Mouse (Mus musculus) ES-E14 (cell line): ENCODE data around the gene Trpv6. TPM values are rescaled to one million over a fixed set of nuclear protein-coding genes. Genes with fewer than 3 reads are reported as not detected.

Source experiments
- DNase-seq: peaks from one replicate; pipeline ENCODE4 v3.0.0-alpha.2; 2013; ENCODE audit warnings: low read depth, low spot score
- H3K27ac ChIP-seq: 2 replicates; pipeline ENCODE4 v1.5.1; 2012; ENCODE audit warnings: low read depth, mild to moderate bottlenecking, low read length, moderate library complexity, mixed read lengths; ENCODE audit not compliant: poor library complexity, insufficient read depth, severe bottlenecking
- H3K36me3 ChIP-seq: 2 replicates; pipeline ENCODE4 v1.6.1; 2012; ENCODE audit warnings: mild to moderate bottlenecking, low read length, moderate library complexity, mixed read lengths; ENCODE audit not compliant: control insufficient read depth, poor library complexity, insufficient read depth, severe bottlenecking
- H3K4me1 ChIP-seq, 2 experiments: fragments of 150-350 bp in 1 of 2; sonication (generic) in 1 of 2; 2 replicates each; pipeline ENCODE4 v1.6.1; 2012; ENCODE audit warnings: low read length in 2 of 2, mild to moderate bottlenecking in 1 of 2, mixed read lengths in 1 of 2; ENCODE audit not compliant: control insufficient read depth in 2 of 2, insufficient read depth in 2 of 2, poor library complexity in 1 of 2
- H3K4me3 ChIP-seq, 2 experiments: fragments of 150-350 bp in 1 of 2; sonication (generic) in 1 of 2; 2 replicates each; pipeline ENCODE4 v1.5.1; 2012; ENCODE audit warnings: low read length in 2 of 2, low read depth in 1 of 2, mild to moderate bottlenecking in 1 of 2, mixed read lengths in 1 of 2; ENCODE audit not compliant: insufficient read depth in 1 of 2, poor library complexity in 1 of 2, severe bottlenecking in 1 of 2
- H3K9ac ChIP-seq: 2 replicates; pipeline ENCODE4 v1.6.1; 2012; ENCODE audit warnings: low read depth, mild to moderate bottlenecking, low read length, mixed read lengths; ENCODE audit not compliant: poor library complexity, insufficient read depth, severe bottlenecking
- H3K9me3 ChIP-seq: fragments of 150-350 bp; sonication (generic); 2 replicates; pipeline ENCODE4 v1.6.1; 2012; ENCODE audit warnings: low read depth, mild to moderate bottlenecking, low read length; ENCODE audit not compliant: control insufficient read depth, insufficient read depth
- CHD2 ChIP-seq: IDR thresholded peaks from 2 replicates; pipeline ENCODE4 v1.6.1; 2014; ENCODE audit warnings: mild to moderate bottlenecking, low read depth, low read length, inconsistent platforms
- HCFC1 ChIP-seq: IDR thresholded peaks from 2 replicates; pipeline ENCODE4 v1.6.1; 2012; ENCODE audit warnings: low read length, inconsistent platforms, borderline replicate concordance; ENCODE audit not compliant: insufficient read depth
- MAFK ChIP-seq: IDR thresholded peaks from 2 replicates; pipeline ENCODE4 v1.6.1; 2014; ENCODE audit warnings: mild to moderate bottlenecking, low read depth, low read length, inconsistent platforms; ENCODE audit not compliant: insufficient read depth
- ZC3H11A ChIP-seq: IDR thresholded peaks from 2 replicates; pipeline ENCODE4 v1.6.1; 2012; ENCODE audit warnings: low read depth, mild to moderate bottlenecking, inconsistent platforms, low read length, borderline replicate concordance
- ZNF384 ChIP-seq: IDR thresholded peaks from 2 replicates; pipeline ENCODE4 v1.6.1; 2012; ENCODE audit warnings: low read depth, low read length, inconsistent platforms
- in situ Hi-C, 2 experiments: fragments of 600-800 bp; cut with MboI; formaldehyde crosslinking; loops; one replicate each; pipeline ENCODE4 v1.15.1; 2025; ENCODE audit warnings: low sequenced_read_pairs in 2 of 2, inconsistent platforms in 1 of 2; ENCODE audit not compliant: unreplicated experiment in 2 of 2
- total RNA-seq: library from RNA; depleted of rRNA; stranded (reverse); fragments of 300-350 nt; gene quantifications from 2 replicates; pipeline ENCODE4 v1.2.3, GENCODE M21; 2012; rRNA removed

Gene Trpv6
- total RNA-seq: 0.18 TPM in 1 of 2 replicates, not detected in the other

DNA sequence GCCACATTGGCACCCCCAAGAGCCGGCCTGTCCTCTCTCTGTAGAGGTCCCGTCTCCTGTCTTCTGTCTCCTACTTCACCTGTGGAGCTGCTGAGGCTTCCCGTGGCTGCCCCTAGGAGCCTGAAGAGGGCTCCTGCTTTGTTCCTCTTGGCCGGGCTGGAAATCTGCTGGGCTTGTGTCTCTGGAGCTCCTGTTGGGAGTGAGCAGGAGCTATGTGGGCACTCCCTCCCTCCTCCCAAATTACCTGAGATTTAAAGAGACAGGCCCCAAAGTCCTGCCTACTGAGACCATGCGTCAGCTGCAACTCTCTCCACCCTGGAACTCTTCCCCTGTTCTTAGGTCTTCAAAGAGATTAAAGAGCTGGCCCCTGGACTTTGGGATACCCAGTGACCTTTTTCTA is at the start of gene Trpv6:
TSS of gene Trpv6 (minus strand) at position 228 of the 400 bp plus-strand sequence.
- no peaks in the 10 kb centered on the region for H3K4me1 ChIP-seq
- no peaks in the 10 kb centered on the region for H3K36me3 ChIP-seq
- H3K9me3 ChIP-seq: no peaks in the 10 kb centered on the region
- TF ChIP-seq ZC3H11A (no peak), ZNF384 (no peak), MAFK (no peak), HCFC1 (no peak), CHD2 (no peak)
- no peak within 1 kb of the TSS for H3K27ac ChIP-seq
- H3K4me3 ChIP-seq: no peak within 1 kb of the TSS
- in situ Hi-C loops: no loop called here
- DNase-seq: no peak
- no peak within 1 kb of the TSS for H3K9ac ChIP-seq

GRCm38 (mm10) chr6:41685596-41685995 is 49.4 kb upstream of the Trpv6 start:
- Histone ChIP-seq H3K4me3 (no peak overlapping the region), H3K4me1 (peaks cover 0 to 3% of the 10 kb centered on the region in 2 experiments; a peak in 1 of 4 replicates), H3K36me3 (no peaks in the 10 kb centered on the region), H3K9me3 (no peaks in the 10 kb centered on the region), H3K27ac (no peak overlapping the region), H3K9ac (no peak overlapping the region)
- DNase-seq: no peak
- TF ChIP-seq ZNF384: no peak
- TF ChIP-seq CHD2: no peak
- TF ChIP-seq ZC3H11A: no peak
- no peak for TF ChIP-seq HCFC1
- TF ChIP-seq MAFK: no peak
- in situ Hi-C loops: no loop called here

GRCm38 (mm10) chr6:41684911-41685310 is 48.7 kb upstream of the Trpv6 start:
- Histone ChIP-seq H3K36me3 (no peaks in the 10 kb centered on the region), H3K9ac (no peak overlapping the region), H3K4me3 (no peak overlapping the region), H3K9me3 (no peaks in the 10 kb centered on the region), H3K4me1 (peaks cover 0 to 3% of the 10 kb centered on the region in 2 experiments; a peak in 1 of 4 replicates), H3K27ac (no peak overlapping the region)
- in situ Hi-C loops: no loop called here
- no peak for TF ChIP-seq CHD2
- no peak for TF ChIP-seq MAFK
- TF ChIP-seq ZC3H11A: no peak
- TF ChIP-seq HCFC1: no peak
- no peak for TF ChIP-seq ZNF384
- no peak for DNase-seq

DNA sequence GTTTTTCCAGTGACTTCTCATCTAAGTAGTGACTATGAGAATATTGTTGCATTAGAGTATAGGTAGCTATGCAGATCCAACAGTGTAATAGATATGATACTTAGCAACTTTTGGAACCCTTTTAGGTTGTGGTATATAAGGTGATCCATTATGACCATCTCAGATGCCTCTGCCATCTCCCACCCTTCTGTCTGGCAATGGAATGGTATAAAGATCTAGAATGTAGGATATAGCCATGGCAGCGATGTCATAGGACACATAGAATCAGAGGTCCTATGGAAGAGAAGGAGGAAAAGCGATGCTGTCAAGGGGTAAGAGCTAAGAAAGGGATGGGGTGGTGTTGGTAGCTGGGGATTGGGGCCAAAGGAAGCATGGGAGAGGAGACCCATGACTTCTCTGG is 47.9 kb upstream of the Trpv6 start, which contains the start of gene Llcfc1:
TSS of gene Llcfc1 (plus strand) at position 301 of the 400 bp plus-strand sequence.
- Histone ChIP-seq H3K9ac (no peak within 1 kb of the TSS), H3K36me3 (no peaks in the 10 kb centered on the region), H3K9me3 (no peaks in the 10 kb centered on the region), H3K4me1 (peaks cover 0 to 3% of the 10 kb centered on the region in 2 experiments; a peak in 1 of 4 replicates), H3K27ac (no peak within 1 kb of the TSS), H3K4me3 (no peak within 1 kb of the TSS)
- TF ChIP-seq ZNF384: no peak
- TF ChIP-seq ZC3H11A: no peak
- no peak for TF ChIP-seq HCFC1
- no peak for TF ChIP-seq CHD2
- TF ChIP-seq MAFK: no peak
- no peak for DNase-seq
- in situ Hi-C loops: no loop called here

- DNase-seq: no peak
- Histone ChIP-seq H3K4me3 (no peak overlapping the region), H3K4me1 (peaks cover 0 to 3% of the 10 kb centered on the region in 2 experiments; a peak in 1 of 4 replicates), H3K36me3 (no peaks in the 10 kb centered on the region), H3K9ac (no peak overlapping the region), H3K9me3 (no peaks in the 10 kb centered on the region), H3K27ac (no peak overlapping the region)
- in situ Hi-C loops: no loop called here
- TF ChIP-seq ZC3H11A (no peak), MAFK (no peak), HCFC1 (no peak), ZNF384 (no peak)
These were observed 45.5 kb upstream of the Trpv6 start for GRCm38 (mm10) chr6:41681656-41682055.
